Mouse (Mus musculus): ENCODE results near the gene Dcxr.

Gene Dcxr

GRCm38 (mm10) chr11:120710672-120711071 is 16.4 kb downstream of the Dcxr start:
- no peak for DNase-seq (ENCODE audit: inconsistent age in 2 of 2, low spot score in 1 of 2)

GRCm38 (mm10) chr11:120709551-120709950 is 17.5 kb downstream of the Dcxr start:
- DNase-seq (ENCODE audit: inconsistent age in 2 of 2, low spot score in 1 of 2) = no peak

- no peak for DNase-seq (ENCODE audit: inconsistent age in 2 of 2, low spot score in 1 of 2)
These were observed 19.1 kb downstream of the Dcxr start for GRCm38 (mm10) chr11:120707969-120708368.

- DNase-seq (ENCODE audit: inconsistent age in 2 of 2, low spot score in 1 of 2) = no peak
These were observed 19.9 kb downstream of the Dcxr start for GRCm38 (mm10) chr11:120707225-120707624.

- DNase-seq (ENCODE audit: inconsistent age in 2 of 2, low spot score in 1 of 2) = no peak
These were observed 21.0 kb downstream of the Dcxr start for GRCm38 (mm10) chr11:120706120-120706519.

- DNase-seq (ENCODE audit: inconsistent age in 2 of 2, low spot score in 1 of 2) = no peak
These were observed 22.4 kb downstream of the Dcxr start for GRCm38 (mm10) chr11:120704486-120705325.

GRCm38 (mm10) chr11:120703696-120704454 is 23.2 kb downstream of the Dcxr start:
- peak; percentile 78 for DNase-seq (ENCODE audit: inconsistent age in 2 of 2, low spot score in 1 of 2)

- peak; percentile 89 to 93 for DNase-seq (ENCODE audit: inconsistent age in 2 of 2, low spot score in 1 of 2)
These were observed 29.3 kb downstream of the Dcxr start for GRCm38 (mm10) chr11:120697741-120698140.

- peak in 1 of 2 experiments; percentile 52 for DNase-seq (ENCODE audit: inconsistent age in 2 of 2, low spot score in 1 of 2)
These were observed 30.5 kb downstream of the Dcxr start for GRCm38 (mm10) chr11:120696568-120696967.

- peak in 1 of 2 experiments; percentile 65 for DNase-seq (ENCODE audit: inconsistent age in 2 of 2, low spot score in 1 of 2)
These were observed 31.4 kb downstream of the Dcxr start for GRCm38 (mm10) chr11:120695641-120696040.

GRCm38 (mm10) chr11:120695184-120695583 is 31.9 kb downstream of the Dcxr start:
- DNase-seq (ENCODE audit: inconsistent age in 2 of 2, low spot score in 1 of 2) = peak; percentile 63 to 72

GRCm38 (mm10) chr11:120693461-120693860 is 33.6 kb downstream of the Dcxr start:
- DNase-seq (ENCODE audit: inconsistent age in 2 of 2, low spot score in 1 of 2) = no peak

GRCm38 (mm10) chr11:120692471-120693011 is 34.5 kb downstream of the Dcxr start:
- peak; percentile 74 to 84 for DNase-seq (ENCODE audit: inconsistent age in 2 of 2, low spot score in 1 of 2)

GRCm38 (mm10) chr11:120689365-120689764 is 37.7 kb downstream of the Dcxr start:
- no peak for DNase-seq (ENCODE audit: inconsistent age in 2 of 2, low spot score in 1 of 2)

GRCm38 (mm10) chr11:120686650-120687272 is 40.3 kb downstream of the Dcxr start:
- no peak for DNase-seq (ENCODE audit: inconsistent age in 2 of 2, low spot score in 1 of 2)

GRCm38 (mm10) chr11:120684660-120685059 is 42.4 kb downstream of the Dcxr start:
- DNase-seq (ENCODE audit: inconsistent age in 2 of 2, low spot score in 1 of 2) = no peak

- no peak for DNase-seq (ENCODE audit: inconsistent age in 2 of 2, low spot score in 1 of 2)
These were observed 43.0 kb downstream of the Dcxr start for GRCm38 (mm10) chr11:120684086-120684485.

GRCm38 (mm10) chr11:120683536-120683935 is 43.5 kb downstream of the Dcxr start:
- no peak for DNase-seq (ENCODE audit: inconsistent age in 2 of 2, low spot score in 1 of 2)

- no peak for DNase-seq (ENCODE audit: inconsistent age in 2 of 2, low spot score in 1 of 2)
These were observed 44.4 kb downstream of the Dcxr start for GRCm38 (mm10) chr11:120682683-120683082.

- DNase-seq (ENCODE audit: inconsistent age in 2 of 2, low spot score in 1 of 2) = peak in 1 of 2 experiments; percentile 54
These were observed 47.2 kb downstream of the Dcxr start for GRCm38 (mm10) chr11:120679909-120680308.

GRCm38 (mm10) chr11:120676951-120677350 is 50.1 kb downstream of the Dcxr start:
- peak; percentile 53 to 77 for DNase-seq (ENCODE audit: inconsistent age in 2 of 2, low spot score in 1 of 2)
